Mouse (Mus musculus): ENCODE results near the gene Pigu.

The Pigu gene

DNA sequence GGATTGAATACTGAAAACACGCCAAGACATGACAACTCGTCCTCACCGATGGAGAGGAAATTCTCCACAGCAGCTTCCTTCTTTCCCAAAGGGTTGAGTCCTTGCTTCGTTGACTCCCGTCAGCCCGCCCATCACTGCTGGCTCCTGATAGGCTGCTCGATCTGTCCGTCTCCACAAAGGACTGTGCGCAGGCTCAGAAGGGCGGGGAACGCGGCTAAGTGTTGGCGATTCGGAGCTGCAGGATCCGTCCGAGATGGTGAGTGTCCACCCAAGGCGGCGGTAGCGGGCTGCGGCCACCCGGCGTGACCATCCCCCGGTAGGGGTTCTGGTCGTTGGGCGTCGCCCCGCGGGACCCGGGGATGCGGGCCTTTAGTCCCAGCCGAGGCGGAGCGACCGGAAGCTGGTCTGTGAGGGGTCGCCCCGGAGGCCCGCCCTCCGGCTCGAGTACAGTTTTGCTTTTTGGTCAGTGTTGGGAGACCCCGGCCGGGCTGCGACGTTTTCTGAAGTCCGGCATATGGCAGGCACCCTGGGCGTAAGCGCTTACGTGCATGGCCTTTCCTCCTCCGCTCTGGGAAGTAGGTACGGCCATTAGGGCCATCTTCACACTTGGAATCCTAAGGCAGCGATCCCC lies 120.8 kb downstream of the Pigu start, which contains the start of gene Dynlrb1:
Gene Dynlrb1 (plus strand): TSS at position 172 of the 631 bp plus-strand sequence.
- peak; percentile 99 for DNase-seq (ENCODE audit: low read depth, low spot score)

GRCm38 (mm10) chr2:155235746-155236361 lies 121.4 kb downstream of the Pigu start:
- peak; percentile 25 for DNase-seq (ENCODE audit: low read depth, low spot score)
